Mouse (Mus musculus) neural tube, postnatal 0 days (tissue): ENCODE data around the gene Rfc3. TPM values are rescaled to one million over a fixed set of nuclear protein-coding genes. Genes with fewer than 3 reads are reported as not detected.

Source experiments
- polyA plus RNA-seq: library from polyadenylated mRNA; unstranded; fragments of >200 nt; fragmentation: Nextera tagmentation; extraction: Ambion mirVana; gene quantifications from 2 replicates; pipeline ENCODE4 v1.2.1, GENCODE M21; 2015

Rfc3 gene
- 44.8 and 48.7 TPM in 2 replicates for polyA plus RNA-seq

DNA sequence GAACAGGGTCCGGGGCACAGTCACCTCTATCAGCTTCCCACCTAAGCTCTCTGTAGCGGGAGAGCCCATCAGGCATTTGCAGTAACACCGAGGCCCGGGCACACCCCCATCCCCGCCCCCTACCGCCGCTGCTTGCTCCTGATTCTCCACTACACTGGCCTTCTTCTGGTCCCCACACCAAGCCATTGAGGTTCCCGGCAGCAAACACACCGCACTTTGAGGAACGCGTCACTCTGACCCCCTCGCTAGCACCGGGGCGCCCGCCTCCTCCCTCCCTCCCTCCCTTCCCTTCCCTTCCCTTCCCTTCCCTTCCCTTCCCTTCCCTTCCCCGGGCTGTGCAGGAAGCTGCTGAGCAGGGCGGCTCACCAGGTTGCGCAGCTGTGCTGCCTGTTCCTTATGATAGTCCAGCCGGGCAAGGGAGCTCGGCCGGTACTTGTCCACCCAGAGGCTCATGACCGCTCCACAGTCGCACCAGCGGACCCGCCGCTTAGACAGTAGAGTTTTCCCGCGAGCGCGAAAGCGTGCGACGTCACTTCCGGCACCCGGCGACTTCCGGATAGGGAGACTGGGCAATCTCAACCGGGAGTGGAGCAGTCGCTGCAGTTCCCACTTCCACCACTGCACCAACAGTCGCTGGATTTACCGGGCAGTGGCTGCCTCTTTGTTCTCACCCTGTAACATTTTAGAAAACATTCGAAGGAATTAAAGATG lies at the start of gene Rfc3:
Gene Rfc3 (minus strand): TSS at position 543 of the 711 bp plus-strand sequence.

DNA sequence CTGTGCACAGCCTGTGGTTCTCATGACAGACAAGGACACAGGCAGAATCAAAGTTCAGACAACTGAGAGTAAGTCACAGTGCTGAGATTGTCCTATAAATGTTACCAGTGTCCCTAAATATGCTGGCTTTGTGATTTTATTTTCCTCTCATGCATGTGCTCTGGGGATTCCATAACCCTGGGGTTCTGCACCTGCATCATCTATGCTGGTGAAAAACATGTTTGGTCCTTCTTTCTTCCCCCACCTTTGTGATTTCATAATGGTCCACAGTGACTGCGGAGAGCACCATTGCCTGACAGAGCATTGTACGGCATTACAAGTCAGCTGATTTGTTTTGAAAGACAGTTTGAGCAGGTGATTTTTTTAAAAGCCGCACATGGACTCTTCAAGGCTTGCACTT lies 45.1 kb downstream of the Rfc3 start, which contains the start of gene Vmn2r18:
Gene Vmn2r18 (minus strand): TSS at position 101 of the 400 bp plus-strand sequence.

Other genes with a start within 250 kb of the Rfc3 start
- not detected in 2 replicates for gene Gm42906, start 223.1 kb downstream of the Rfc3 start, polyA plus RNA-seq
- gene Vmn2r18, start 45.2 kb downstream of the Rfc3 start, polyA plus RNA-seq, result 0.06 TPM in 1 of 2 replicates, not detected in the other